Mouse (Mus musculus) testis, adult 2 months (tissue): ENCODE measurements around the gene Ltk.

Source experiments
- CTCF ChIP-seq: fragments of 200-500 bp; IDR thresholded peaks from 2 replicates; pipeline ENCODE4 v1.5.1; 2012; ENCODE audit warnings: low read depth, mild to moderate bottlenecking, inconsistent platforms, low read length, moderate library complexity; ENCODE audit not compliant: control insufficient read depth, insufficient read depth, insufficient replicate concordance
- POLR2A ChIP-seq: fragments of 200-500 bp; IDR thresholded peaks from 2 replicates; pipeline ENCODE4 v1.6.1; 2012; ENCODE audit warnings: low read depth, mild to moderate bottlenecking, inconsistent platforms, low read length, moderate library complexity; ENCODE audit not compliant: control insufficient read depth

- TF ChIP-seq CTCF = no peak
- no peak for TF ChIP-seq POLR2A
Observed at GRCm38 (mm10) chr2:119799181-119799960, 39.1 kb upstream of the Ltk start.
